Mouse (Mus musculus) right cerebral cortex, adult 2 months (tissue): Measurements from ENCODE around the gene Gm49384.

ENCODE experiments used
- DNase-seq, 2 experiments: peaks; one replicate each; pipeline ENCODE4 v3.0.0; 2021 to 2022; ENCODE audit warnings: low spot score in 2 of 2

Gene Gm49384

DNA sequence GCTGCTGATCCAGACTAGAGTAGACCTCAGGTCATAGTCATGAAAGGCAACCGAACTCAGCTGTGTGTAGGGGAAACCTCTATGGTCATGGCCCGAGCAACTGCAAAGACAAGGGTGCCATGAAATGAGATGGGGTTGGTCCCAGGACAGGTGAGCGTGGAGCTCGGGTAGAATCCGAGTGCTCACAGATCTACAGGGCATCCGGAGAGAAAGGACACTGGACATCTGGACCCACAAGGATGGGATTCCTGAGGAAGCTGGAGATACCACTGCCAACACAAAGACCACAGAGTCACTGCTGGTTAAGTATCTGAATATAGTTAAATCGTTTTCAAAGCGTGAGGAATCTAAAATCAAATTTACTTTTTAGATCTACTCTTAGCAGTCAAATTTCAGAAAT is 3.3 kb upstream of the Gm49384 start:
- DNase-seq: no peak

DNA sequence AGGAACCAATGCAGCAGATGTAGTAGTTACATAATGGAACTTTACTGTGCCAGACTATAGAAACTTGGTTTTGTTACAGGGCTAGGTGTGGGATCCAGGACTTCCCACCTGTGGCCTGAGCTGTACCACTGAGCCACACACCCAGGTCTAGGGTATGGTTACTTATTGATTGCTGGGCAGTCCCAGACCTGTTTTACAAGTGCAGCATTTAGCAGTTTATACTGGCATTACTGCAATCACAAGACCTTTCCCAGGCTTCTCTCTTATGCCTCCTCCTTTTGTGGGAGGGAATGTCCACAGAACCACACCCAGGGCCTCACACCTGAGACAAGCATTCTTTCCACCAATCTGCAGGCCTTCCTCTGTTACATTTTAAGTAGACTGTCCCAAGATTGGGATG is 5.1 kb downstream of the Gm49384 start:
- no peak for DNase-seq

DNA sequence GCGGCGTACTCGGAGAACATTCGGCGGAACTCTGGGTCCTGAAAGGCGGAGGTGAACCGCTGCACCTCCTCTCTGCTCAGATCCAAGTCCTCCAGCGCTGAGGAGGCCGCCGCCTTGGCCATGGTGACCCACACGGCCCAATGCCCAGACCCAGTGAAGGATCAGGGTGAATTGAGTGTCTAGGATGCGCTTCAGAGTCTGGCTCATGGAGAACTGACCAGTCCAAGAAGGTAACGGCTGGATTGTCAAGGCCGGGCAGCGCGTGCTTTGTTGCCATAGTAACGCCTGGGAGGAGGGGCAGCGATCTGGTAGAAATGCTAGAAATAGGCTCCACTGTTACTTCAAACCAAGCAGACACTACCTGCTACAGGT is 5.9 kb downstream of the Gm49384 start, which contains the start of gene Dnaaf2:
Gene Dnaaf2 (minus strand): TSS at position 266 of the 372 bp plus-strand sequence.
- DNase-seq: peak; percentile 74 to 75

DNA sequence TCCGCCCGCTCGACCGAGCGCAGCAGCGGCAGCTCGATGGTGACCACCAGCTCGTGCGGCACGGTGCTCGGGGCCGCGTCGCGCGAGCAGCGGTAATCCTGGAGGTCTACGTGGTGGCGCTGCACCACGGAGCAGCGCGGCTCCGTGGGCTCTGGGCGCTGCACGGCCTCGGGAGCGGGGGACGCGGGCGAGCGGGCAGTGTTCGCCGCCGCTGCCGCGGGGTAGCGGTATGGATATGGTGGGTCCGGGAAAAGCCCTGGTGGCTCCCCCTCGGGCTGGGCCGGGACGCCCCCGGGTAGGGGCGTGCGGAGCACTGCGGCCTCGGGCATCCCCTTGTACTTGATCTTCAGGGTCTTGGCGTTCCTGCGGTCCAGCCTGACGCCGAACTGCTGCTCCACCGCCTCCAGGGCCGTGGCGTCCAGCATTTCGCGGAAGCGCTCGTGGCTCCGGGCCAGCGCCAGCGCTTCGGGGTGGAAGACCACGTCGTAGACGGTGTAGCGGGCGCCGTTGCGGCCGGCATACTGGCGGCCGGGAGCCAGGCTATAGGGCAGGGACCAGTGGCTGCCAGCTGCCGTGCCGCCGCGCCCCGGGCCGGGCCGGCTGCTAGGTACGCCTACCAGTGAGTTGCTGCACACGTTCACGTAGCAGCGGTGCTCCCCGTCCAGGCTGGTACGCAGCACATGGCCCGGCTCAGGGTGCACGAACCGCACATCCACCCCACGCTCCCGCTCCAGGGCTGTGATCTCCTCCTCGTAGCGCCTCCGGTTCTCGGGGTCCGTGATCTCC is 6.5 kb downstream of the Gm49384 start:
- peak in 1 of 2 experiments; percentile 43 for DNase-seq

DNA sequence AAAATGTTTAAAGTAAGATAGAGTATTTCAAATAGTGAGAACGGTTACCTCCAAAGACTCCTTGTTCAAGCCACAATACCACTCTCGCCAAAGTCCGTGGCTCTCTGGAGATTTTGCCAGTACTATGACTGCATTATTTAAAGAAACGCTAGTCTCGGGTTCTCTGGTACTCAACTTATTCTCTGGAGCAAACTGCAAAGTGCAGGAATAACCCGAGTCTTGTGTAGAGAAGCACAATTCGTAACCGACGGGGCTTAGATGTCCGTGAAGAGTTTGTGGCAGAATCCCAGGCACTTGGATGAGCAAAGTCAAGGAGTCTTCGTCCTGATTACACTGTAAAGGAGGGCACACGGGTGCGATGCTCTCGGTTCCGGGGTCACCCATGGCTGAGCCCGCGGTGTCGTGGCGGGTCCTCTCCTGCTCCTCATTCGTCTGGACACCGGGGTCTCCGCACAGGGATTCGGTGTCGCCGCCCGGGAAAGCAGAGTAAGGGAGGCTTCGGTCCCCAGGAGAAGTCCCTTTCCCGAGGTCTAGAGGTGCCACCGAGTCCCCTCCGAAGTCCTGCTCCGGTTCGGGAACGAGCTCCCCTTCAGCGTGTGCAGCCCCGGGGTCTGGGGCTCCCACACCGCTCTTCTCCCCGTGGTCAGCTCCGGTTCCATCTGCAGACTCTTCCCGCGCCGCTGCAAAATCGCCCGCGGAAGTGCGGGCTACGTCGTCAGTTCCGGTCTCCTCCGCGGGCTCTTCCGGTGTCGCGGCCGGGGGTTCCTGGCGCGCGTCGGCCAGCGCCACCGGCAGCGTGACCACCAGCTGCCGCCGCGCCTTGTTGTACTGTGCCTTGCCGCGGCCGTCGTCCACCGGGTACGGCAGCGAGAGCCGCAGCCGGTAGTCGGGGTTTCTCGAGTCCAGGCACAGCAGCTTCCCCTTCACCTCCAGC is 7.4 kb downstream of the Gm49384 start, which contains the start of gene Gm49383:
Gene Gm49383 (minus strand): TSS at position 661 of the 934 bp plus-strand sequence.
- DNase-seq: peak; percentile 61 to 66

DNA sequence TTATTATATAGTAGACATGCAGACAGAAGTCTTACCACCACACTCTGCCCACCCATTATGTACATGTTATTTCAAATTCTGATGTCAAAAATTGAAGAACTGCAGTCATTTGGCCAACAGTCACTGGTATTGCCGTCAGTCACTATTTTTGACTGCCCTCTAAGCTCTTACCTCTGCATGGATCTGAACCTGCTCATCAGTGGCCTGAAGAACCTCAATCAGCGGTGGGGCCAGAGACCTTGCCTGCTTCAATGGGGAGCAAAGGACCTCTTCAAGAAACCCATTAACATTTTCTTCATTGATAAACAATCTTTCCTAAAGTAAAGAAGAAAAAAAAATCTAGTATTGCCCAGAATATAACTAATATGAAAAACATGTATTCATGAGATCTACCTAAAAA is 11.4 kb downstream of the Gm49384 start:
- DNase-seq: no peak

DNA sequence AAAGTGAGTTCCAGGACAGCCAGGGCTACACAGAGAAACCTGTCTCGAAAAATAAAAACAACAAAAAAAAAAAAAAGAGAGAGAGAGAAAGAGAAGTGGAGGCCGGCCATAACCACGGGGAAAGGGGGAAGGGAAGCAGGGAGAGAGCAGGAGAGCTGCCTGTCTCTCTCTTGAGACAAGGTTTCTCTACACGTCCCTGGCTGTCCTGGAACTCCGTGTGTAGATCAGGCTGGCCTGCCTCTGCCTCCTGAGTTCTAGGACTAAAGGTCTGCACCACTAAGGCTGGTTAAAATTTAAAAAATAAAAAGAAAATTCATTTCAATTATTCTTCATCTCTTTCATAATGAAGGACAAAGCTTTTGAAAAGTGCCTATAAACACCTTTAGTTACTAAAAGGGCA is 12.7 kb downstream of the Gm49384 start:
- no peak for DNase-seq

DNA sequence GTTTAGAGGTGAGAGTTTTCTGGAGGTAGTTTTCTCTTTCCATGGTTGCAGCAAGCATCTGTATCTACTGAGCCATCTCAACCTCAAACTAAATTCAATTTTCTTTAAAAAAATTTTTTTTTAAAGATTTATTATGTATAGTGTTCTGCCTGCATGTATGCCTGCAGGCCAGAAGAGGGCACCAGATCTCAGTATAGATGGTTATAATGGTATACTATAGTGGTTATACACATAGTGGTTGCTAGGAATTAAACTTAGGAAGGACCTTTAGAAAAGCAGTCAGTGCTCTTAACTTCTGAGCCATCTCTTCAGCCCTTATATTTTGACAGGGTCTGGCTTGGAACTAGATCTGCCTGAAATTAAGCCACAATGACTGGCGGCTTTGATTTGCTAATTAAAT is 13.5 kb downstream of the Gm49384 start:
- no peak for DNase-seq

DNA sequence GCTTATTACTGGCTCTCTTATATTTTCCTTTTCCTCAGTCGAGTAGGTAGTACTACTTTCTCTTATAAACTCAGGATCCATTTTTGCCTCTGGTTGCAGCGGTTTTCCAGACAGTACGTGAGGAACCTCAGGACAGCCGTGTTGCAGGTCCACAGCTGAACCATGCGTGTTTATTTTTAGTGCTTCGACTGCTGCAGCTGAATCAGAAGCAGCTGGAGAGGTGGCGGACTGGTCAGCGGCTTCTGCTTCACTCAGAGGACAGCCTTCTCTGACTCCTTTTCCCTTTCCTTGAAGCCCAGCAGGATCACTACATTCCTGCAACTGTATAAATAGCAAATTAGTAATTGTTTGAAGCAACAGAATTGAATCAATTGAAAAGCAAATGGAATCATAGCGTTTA is 14.0 kb downstream of the Gm49384 start:
- no peak for DNase-seq

DNA sequence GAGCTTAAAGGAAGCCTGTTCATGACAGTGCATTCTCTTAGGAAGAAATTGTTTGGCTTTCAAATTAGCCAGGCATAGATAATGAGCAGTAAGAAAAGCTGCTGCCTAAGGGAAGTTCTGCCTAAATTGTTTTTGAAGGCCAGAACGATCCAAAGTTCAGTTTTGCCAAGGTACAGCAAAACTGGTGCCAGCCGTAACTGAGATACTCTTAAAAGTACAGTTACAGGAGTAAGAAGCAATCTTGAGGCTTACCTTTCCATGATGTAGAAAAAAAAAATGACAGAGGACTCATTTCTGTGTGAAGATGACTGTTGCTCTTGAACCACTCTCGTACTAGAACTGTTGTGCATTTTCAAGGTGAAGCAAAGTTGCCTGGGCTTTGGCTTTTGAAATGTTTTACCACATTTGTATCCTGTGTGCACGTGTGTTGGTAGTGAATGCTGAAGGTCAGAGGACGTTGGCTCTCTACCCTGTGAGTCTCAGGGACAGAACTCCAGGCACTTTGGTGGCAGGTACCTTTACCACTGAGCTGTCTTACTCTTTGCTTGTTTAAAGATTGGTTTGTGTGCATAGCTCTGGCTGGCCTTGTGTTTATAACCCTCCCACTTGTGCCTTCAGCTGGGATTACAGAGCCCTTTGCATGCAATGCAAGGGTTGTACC is 17.1 kb downstream of the Gm49384 start:
- DNase-seq: no peak

DNA sequence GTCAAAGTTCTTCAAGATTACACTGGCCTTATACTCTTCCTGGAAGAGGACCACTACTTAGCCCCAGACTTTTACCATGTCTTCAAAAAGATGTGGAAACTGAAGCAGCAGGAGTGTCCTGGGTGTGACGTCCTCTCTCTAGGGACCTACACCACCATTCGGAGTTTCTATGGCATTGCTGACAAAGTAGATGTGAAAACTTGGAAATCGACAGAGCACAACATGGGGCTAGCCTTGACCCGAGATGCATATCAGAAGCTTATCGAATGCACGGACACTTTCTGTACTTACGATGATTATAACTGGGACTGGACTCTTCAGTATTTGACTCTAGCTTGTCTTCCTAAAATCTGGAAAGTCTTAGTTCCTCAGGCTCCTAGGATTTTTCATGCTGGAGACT is 18.7 kb downstream of the Gm49384 start:
- no peak for DNase-seq

DNA sequence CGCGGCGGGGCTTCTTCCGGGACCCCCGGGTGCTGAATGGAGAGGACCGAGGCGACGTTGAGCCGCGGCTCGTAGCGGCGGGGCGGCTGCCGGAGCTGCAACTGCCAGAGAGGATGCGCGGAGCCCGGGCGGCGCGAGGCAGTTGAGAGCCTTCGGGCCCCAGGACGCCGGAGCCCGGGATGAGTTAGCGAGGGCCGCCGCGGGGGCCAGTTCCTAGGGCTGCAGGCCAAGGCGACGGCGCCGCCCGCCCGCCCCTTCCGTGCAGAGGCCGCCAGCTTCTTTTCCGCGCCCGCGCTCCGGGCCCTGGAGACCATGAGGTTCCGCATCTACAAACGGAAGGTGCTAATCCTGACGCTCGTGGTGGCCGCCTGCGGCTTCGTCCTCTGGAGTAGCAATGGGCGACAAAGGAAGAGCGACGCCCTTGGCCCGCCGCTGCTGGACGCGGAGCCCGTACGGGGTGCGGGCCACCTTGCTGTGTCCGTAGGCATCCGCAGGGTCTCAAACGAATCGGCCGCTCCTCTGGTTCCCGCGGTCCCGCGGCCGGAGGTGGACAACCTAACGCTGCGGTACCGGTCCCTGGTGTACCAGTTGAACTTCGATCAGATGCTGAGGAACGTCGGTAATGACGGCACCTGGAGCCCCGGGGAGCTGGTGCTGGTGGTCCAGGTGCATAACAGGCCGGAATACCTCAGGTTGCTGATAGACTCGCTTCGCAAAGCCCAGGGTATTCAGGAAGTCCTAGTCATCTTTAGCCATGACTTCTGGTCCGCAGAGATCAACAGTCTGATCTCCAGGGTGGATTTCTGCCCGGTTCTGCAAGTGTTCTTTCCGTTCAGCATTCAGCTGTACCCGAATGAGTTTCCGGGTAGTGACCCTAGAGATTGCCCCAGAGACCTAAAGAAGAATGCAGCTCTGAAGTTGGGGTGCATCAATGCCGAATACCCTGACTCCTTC is 19.4 kb downstream of the Gm49384 start:
- DNase-seq: peak; percentile 44 to 59

DNA sequence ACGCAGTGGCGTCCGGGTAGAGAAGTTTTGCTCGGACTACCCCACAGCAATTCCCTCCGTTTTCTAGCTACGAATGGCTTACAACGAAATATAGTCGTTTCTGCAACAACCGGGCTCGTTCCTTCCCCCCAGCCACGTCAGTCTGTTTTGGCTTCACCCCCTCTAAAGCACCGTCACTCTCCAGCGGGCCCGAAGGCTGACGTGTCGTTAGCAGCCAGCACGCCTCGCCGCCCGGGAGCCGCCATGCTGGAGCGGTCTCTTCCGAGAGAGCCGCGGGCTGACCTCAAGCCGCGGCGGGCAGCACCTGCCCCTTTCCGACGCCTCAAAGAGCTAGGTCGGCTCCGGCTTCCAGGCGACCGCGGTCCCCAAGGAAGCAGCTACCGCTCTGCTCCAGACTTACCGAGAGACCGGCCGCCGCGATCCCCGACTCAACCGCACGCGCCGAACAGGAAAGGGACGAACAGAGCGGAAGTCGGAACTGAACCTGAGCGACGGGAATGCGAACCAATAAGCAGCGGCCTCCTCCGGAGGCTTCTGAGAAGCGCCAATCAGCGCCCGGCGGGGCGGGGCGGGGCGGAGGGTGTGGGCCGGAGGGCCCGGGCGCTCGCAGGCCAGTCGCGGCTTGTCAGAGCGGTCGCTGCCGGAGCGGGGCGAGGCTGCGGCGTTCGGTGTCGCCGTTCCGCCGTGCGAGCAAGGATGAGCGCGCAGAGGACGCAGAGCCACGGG is 20.3 kb downstream of the Gm49384 start, which contains the start of the genes Rpl36al and Mgat2:
Gene Rpl36al (minus strand): TSS at position 501 of the 726 bp plus-strand sequence.
Gene Mgat2 (plus strand): TSS at position 575 of the 726 bp plus-strand sequence.
- peak; percentile 98 to 99 for DNase-seq

DNA sequence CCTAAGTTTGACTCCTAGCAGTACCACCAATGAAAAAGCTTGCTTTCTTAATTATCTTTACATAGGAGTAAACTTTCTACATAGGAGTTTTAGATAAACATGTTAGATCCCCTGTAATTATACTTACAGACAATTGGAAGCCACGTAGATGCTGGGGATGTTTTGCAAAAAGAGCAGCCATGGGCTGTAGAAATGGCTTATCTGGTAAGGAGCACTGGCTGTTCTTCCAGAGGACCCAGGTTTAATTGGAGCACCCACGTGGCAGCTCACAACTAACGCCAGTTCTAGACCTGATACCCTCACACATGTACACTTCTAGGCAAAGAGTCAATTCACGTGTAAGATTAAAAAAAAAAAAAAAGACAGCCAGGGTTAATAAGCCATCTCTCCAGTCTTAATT is 22.3 kb downstream of the Gm49384 start:
- no peak for DNase-seq

DNA sequence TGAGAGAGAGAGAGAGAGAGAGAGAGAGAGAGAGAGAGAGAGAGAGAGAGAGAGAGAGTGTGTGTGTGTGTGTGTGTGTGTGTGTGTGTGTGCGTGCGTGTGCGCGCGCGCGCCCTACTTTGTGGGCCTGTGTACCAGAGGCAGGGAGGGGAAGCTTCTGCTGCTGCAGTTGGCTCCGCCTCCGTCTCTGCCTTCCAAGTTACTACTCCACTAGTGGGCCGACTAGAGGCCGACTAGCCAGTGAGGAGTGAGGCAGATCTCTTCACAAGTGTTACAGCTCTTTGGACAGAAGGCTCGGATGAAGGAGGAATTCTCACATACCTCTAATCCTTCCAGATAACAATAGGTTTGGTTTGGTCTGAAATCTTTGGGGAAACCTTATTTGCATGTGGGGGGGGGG is 24.7 kb downstream of the Gm49384 start:
- DNase-seq: no peak

DNA sequence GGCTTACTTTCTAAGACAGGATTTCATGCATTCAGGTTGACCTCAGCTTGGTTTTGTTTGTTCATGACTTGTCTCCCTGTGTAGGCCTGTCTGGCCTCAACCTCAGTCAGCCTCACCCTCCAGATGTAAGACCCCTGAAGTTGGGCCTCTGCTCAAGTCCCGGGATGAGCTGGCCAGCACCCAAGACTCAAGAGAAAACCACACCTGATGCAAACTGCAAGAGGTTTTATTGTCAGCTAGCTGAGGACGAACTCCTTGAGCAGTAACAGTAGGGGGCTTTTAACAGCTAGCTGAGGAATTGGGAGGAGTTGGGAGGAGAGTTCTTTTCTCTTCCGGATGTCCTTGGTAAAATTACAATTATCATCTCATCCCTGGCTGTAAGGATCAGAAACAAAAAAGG is 26.5 kb downstream of the Gm49384 start:
- no peak for DNase-seq

DNA sequence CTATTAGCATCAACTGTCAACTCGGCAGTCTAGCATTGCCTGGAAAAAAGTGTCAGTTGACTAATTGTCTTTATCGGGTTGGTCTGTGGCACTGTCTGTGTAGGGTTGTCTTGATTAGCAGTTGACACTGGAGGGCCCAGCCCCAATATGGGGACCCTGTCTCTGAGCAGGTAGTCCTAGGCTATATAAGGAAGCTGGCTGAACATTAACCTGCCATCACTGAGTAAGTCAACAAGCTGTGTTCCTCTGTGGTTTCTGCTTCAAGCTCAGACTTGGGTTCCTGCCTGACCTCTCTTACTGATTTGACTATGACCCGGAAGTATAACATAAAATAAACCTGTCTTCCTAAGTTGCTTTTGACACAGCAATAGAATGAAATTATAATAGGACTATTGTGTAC is 28.1 kb downstream of the Gm49384 start:
- no peak for DNase-seq

DNA sequence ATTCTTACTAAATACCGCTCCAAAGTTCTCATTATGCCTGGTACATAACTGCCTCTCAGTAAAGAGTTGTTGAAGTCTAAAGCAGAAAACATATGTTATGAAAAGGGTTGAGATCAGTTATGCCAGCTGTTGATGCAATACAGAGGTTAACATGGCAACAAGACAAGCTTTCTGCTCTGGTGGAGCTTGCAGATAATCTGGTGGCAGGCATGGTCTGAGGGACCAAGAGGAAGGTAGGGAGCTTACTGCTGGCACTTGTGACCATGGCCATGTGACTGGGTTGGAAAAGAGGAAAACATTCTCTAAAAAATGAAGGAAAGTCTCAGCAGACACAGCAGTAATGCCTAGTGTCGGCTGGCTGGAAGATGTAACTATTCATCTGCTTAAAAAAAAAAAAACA is 32.8 kb downstream of the Gm49384 start:
- DNase-seq: no peak

DNA sequence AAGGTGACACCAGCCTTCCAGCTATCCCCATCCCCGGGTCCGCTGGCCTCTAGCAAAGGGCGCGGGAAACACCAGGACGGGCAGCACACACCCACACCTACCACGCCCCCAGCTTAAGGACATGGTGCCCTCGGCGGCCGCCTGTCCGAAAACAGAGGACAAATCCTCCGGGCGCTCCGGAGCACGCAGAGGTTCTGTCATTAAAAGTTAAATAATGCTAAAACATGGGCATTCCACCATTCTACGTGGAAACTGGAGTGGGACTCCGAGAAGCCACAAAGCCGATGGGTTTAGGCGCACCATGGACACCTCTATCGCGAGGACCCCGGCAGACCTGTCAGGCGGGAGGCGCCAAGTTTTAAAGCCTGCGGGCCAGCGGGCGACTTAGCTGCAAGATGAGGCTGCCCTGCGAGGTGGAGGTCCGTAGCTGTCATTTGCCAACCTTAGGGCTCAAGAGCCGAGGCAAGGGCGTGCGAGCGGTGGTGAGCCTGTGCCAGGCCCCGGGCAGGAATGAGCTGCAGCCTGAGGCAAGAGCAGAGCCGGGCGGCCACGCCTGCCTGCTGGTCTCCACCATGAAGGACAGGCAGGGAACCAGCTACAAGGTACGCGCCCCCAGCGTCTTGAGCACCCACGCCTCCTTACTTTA is 35.5 kb downstream of the Gm49384 start, which contains the start of gene Lrr1:
Gene Lrr1 (plus strand): TSS at position 354 of the 646 bp plus-strand sequence.
- peak; percentile 85 to 92 for DNase-seq
